Mouse (Mus musculus) neural tube, embryonic 13.5 days (tissue): ENCODE results near the gene Adgrb2. TPM values are rescaled to one million over a fixed set of nuclear protein-coding genes. Genes with fewer than 3 reads are reported as not detected.
A peak's percentile ranks its signal among the peaks of the same experiment; 100 is the strongest.

Source experiments
- ATAC-seq: fragments of 200-750 bp; cut with Nextera tagmentation; 2 replicates; pipeline ENCODE4 v1.8.0; 2017; ENCODE audit warnings: low read depth, mild to moderate bottlenecking, moderate TSS enrichment, moderate library complexity
- H3K27ac ChIP-seq: fragments of 300-500 bp; sonication (generic); replicated peaks from 2 replicates; pipeline ENCODE4 v1.5.1; 2015; ENCODE audit warnings: moderate library complexity, mild to moderate bottlenecking, inconsistent platforms
- H3K27me3 ChIP-seq: fragments of 300-500 bp; sonication (generic); 2 replicates; pipeline ENCODE4 v1.6.1; 2015; ENCODE audit warnings: mild to moderate bottlenecking, inconsistent platforms
- H3K36me3 ChIP-seq: fragments of 300-500 bp; sonication (generic); 2 replicates; pipeline ENCODE4 v1.6.1; 2015; ENCODE audit warnings: mild to moderate bottlenecking, inconsistent platforms
- H3K4me1 ChIP-seq: fragments of 300-500 bp; sonication (generic); replicated peaks from 2 replicates; pipeline ENCODE4 v1.6.1; 2015; ENCODE audit warnings: inconsistent platforms
- H3K4me2 ChIP-seq: fragments of 300-500 bp; sonication (generic); 2 replicates; pipeline ENCODE4 v1.6.1; 2015; ENCODE audit warnings: inconsistent platforms, mild to moderate bottlenecking, moderate library complexity
- H3K4me3 ChIP-seq: fragments of 300-500 bp; sonication (generic); 2 replicates; pipeline ENCODE4 v1.5.1; 2015; ENCODE audit warnings: mild to moderate bottlenecking, inconsistent platforms
- H3K9ac ChIP-seq: fragments of 300-500 bp; sonication (generic); 2 replicates; pipeline ENCODE4 v1.6.1; 2015; ENCODE audit warnings: moderate library complexity, mild to moderate bottlenecking, inconsistent platforms
- H3K9me3 ChIP-seq: fragments of 300-500 bp; sonication (generic); 2 replicates; pipeline ENCODE4 v1.6.1; 2016; ENCODE audit warnings: inconsistent platforms
- WGBS: fragments of 180-500 bp; shearing (Covaris S2); methylation state at CpG from one replicate; pipeline ENCODE4 v1.1.7; 2015; 5-methylcytosine and 5-hydroxymethylcytosine counted together
- polyA plus RNA-seq: library from polyadenylated mRNA; unstranded; fragments of >200 nt; fragmentation: Nextera tagmentation; extraction: Ambion mirVana; gene quantifications from 2 replicates; pipeline ENCODE4 v1.2.1, GENCODE M21; 2015

Adgrb2 gene
- polyA plus RNA-seq, result 8.1 and 9.3 TPM in 2 replicates

DNA sequence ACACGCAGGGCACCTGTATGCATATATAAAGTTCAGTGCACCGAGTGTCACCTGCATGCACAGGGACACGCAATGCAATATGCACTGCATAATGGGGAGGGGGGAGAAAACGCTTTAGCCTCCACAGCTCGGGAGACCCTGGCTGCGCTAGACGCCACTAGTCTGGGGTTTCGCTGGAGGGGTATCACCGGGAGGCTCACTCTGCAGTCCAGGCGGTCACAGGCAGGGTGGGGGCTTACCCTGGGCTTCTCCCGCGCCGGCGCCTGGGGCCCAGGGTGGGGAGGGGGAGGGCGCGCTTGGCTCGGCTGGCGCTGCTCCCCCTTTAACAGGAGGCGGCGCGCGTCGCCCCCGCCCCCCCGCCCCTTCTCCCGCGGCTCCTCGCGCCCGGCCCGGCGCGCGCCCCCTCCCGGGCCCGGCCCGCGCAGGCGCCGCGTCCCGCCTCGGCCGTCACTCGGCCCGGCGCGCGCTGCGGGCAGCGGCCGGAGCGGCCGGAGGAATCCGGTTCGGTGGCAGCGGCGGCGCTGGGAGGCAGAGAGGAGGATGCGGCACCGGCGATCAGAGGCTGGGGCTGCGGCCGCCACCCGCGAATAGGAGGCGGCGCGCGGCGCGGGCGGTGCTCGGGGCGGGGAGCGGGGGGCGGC, at the start of gene Adgrb2:
Gene Adgrb2 (plus strand): TSS at position 450 of the 641 bp plus-strand sequence.
- peaks cover 79% of the 10 kb centered on the region for H3K4me1 ChIP-seq
- H3K4me3 ChIP-seq, result peak within 1 kb of the TSS; percentile 85
- no peaks in the 10 kb centered on the region for H3K36me3 ChIP-seq
- peak within 1 kb of the TSS; percentile 93 for H3K9ac ChIP-seq
- peak within 1 kb of the TSS; percentile 87 for H3K27ac ChIP-seq
- ATAC-seq, result peak; percentile 24; the same call in 1 of the 2 replicates
- H3K4me2 ChIP-seq, result peak within 1 kb of the TSS; percentile 90
- no peaks in the 10 kb centered on the region for H3K9me3 ChIP-seq
- peaks cover 59% of the 10 kb centered on the region for H3K27me3 ChIP-seq
- 1% methylated on average over 38 of the region's 77 CpGs for WGBS

GRCm38 (mm10) chr4:129951359-129951821, 33.3 kb upstream of the Adgrb2 start:
- H3K4me1 ChIP-seq, result 0 out of 2 replicates have a peak, but pooled peaks cover 15% of the 10 kb centered on the region
- H3K9me3 ChIP-seq, result no peaks in the 10 kb centered on the region
- no peak overlapping the region for H3K9ac ChIP-seq
- no peak for ATAC-seq
- H3K4me3 ChIP-seq, result no peak overlapping the region
- 80% methylated on average over 6 of the region's 6 CpGs for WGBS
- H3K27ac ChIP-seq, result no peak overlapping the region
- H3K4me2 ChIP-seq, result no peak overlapping the region
- H3K27me3 ChIP-seq, result peaks cover 6% of the 10 kb centered on the region; the same call in 1 of the 2 replicates
- H3K36me3 ChIP-seq, result no peaks in the 10 kb centered on the region

DNA sequence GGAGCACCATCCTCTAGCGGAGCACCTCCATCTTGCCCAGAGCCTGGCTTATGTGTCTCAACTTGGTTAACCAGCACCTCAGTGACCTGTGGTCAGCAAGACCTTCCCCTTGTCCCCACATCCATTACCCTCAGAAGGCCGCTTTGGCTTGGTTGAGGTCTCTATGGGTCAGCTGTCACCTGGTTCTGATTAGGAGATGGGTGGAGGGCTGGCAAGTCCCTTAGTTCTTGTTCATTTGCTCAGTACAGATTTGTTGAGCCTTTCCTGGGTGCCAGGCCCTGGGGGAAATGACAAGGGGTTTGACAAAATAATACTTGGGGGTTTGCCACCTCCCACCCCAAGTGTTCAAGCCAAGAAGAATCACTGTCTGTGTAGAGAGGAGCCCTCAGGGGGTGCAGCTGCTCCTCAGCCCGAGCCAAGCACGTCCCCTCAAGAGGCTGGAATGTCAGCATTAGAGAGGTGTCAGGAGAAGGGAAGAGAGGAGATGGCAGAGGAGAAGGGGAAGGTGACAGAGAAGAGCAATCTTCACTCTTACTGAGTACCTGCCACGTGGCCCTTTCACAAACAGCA, 32.3 kb upstream of the Adgrb2 start:
- Histone ChIP-seq H3K9me3 (no peaks in the 10 kb centered on the region), H3K36me3 (no peaks in the 10 kb centered on the region), H3K9ac (no peak overlapping the region), H3K4me2 (no peak overlapping the region), H3K27me3 (peaks cover 10% of the 10 kb centered on the region; the same call in 1 of the 2 replicates), H3K4me1 (0 out of 2 replicates have a peak, but pooled peaks cover 15% of the 10 kb centered on the region), H3K27ac (no peak overlapping the region), H3K4me3 (no peak overlapping the region)
- 62% methylated on average over 5 of the region's 5 CpGs for WGBS
- ATAC-seq, result no peak

GRCm38 (mm10) chr4:129954527-129954926, 30.1 kb upstream of the Adgrb2 start:
- Histone ChIP-seq H3K4me1 (peaks cover 15% of the 10 kb centered on the region; the same call in 1 of the 2 replicates), H3K27ac (no peak overlapping the region)
- ATAC-seq, result no peak

DNA sequence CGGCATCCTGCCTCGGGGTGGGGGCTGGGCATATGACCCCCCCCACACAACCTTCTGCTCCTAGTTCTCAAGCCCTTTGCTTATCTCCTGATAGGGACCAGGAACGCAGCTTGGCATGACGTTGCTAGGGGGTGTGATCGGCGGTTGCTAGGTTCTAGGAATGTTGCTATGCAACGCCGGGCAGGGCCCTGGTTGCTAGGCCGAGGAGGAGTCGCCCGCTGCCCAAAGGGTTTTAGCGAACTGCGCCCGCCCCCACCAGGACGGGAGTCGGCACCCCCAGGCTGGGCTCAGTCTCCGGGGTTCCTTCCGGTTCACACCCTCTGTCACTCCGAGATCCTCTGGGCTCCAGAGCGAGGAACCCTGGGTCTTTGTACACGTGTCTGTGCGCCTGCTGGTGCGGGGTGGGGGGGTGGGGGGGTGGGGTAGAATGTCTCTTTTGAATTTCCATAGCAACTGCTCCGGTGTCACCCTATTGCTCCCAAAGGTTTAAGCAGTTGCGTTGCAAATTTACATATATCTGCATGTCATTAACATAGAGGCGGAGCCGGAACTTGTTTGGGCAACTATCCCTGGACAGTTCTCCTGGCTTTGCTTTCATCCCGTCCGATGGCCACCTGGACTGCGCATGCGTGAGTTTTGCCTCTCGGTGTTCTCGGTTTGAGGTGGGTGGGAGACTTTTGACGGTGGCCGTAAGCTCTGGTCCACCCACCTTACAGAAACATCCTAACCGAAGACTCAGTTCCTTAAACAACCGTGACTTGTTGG, 24.3 kb upstream of the Adgrb2 start:
- Histone ChIP-seq H3K4me1 (peaks cover 32% of the 10 kb centered on the region), H3K4me2 (peak overlapping the region; percentile 95), H3K36me3 (no peaks in the 10 kb centered on the region), H3K9me3 (no peaks in the 10 kb centered on the region), H3K9ac (peak overlapping the region; percentile 70), H3K27ac (peak overlapping the region; percentile 79), H3K4me3 (peak overlapping the region; percentile 44), H3K27me3 (0 out of 2 replicates have a peak, but pooled peaks cover 14% of the 10 kb centered on the region)
- WGBS, result under 1% methylated on average over 37 of the region's 37 CpGs
- ATAC-seq, result peak; percentile 85

More at GRCm38 (mm10) chr4:129954527-129954926, 30.1 kb upstream of the Adgrb2 start:
- Histone ChIP-seq H3K4me2 (no peak overlapping the region), H3K9ac (no peak overlapping the region), H3K36me3 (no peaks in the 10 kb centered on the region), H3K4me3 (no peak overlapping the region), H3K27me3 (peaks cover 14% of the 10 kb centered on the region; the same call in 1 of the 2 replicates), H3K9me3 (no peaks in the 10 kb centered on the region)
- 54% methylated on average over 2 of the region's 2 CpGs for WGBS

DNA sequence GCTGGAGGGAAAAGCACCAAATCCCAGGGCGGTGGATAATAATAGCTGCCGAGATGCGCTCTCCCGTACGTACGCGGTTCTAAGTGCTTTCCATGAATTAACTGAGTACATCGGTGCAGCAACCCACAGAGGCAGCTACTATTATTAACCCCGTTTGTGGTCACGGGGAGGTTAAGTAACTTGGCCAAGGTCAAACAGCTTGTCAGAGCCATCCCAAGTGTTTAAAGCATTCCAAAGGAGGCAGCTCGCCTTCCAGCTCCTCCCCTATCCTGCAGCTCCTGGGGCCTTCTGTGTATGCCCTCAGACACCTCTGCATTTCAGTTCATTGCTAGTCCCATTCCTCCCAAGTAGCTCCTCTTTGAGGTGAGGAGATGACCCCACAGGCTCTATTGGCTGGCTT, 19.4 kb upstream of the Adgrb2 start:
- Histone ChIP-seq H3K4me1 (peaks cover 62% of the 10 kb centered on the region), H3K4me3 (no peak overlapping the region), H3K36me3 (no peaks in the 10 kb centered on the region), H3K9ac (no peak overlapping the region), H3K9me3 (no peaks in the 10 kb centered on the region), H3K4me2 (no peak overlapping the region), H3K27ac (peak overlapping the region; percentile 87), H3K27me3 (no peaks in the 10 kb centered on the region)
- WGBS, result 59% methylated on average over 11 of the region's 11 CpGs
- ATAC-seq, result no peak

- peaks cover 60% of the 10 kb centered on the region for H3K4me1 ChIP-seq
- WGBS, result 5% methylated on average over 10 of the region's 10 CpGs
Observed at GRCm38 (mm10) chr4:129966201-129966600, 18.5 kb upstream of the Adgrb2 start.

GRCm38 (mm10) chr4:129967024-129968014, 17.4 kb upstream of the Adgrb2 start:
- 25% methylated on average over 13 of the region's 13 CpGs for WGBS
- Histone ChIP-seq H3K9ac (peak overlapping the region; percentile 22; the same call in 1 of the 2 replicates), H3K36me3 (no peaks in the 10 kb centered on the region), H3K27ac (peak overlapping the region; percentile 87), H3K27me3 (0 out of 2 replicates have a peak, but pooled peaks cover under 1% of the 10 kb centered on the region), H3K4me3 (no peak overlapping the region), H3K9me3 (no peaks in the 10 kb centered on the region), H3K4me2 (peak overlapping the region; percentile 26), H3K4me1 (peaks cover 61% of the 10 kb centered on the region)
- peak; percentile 89 for ATAC-seq

More at GRCm38 (mm10) chr4:129966201-129966600, 18.5 kb upstream of the Adgrb2 start:
- ATAC-seq, result 0 out of 2 replicates have a peak, but pooled peaks have one; percentile 14
- Histone ChIP-seq H3K9me3 (no peaks in the 10 kb centered on the region), H3K36me3 (no peaks in the 10 kb centered on the region), H3K4me3 (no peak overlapping the region), H3K9ac (no peak overlapping the region), H3K27me3 (no peaks in the 10 kb centered on the region), H3K4me2 (peak overlapping the region; percentile 26), H3K27ac (peak overlapping the region; percentile 87)

DNA sequence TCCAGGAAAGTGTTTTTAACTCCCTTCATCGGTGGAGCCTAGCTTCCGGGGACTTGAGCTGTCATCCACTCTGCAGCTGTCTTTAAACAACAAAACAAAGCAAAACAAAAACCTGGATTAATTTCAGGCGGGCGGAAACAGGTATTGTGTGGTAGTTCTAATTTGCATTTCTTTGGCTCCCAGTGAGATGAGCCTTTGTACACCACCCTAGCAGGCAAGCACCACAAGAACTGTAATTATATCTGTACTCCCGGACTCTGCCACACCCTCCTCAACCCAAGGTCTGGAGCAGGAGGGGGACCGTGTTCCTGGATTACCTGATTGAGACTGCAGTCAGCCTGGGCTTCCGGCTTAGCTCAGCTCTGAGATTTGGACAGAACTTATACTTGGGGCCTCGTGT, 14.5 kb upstream of the Adgrb2 start:
- peaks cover 20% of the 10 kb centered on the region for H3K27me3 ChIP-seq
- no peak overlapping the region for H3K4me3 ChIP-seq
- 42% methylated on average over 8 of the region's 8 CpGs for WGBS

DNA sequence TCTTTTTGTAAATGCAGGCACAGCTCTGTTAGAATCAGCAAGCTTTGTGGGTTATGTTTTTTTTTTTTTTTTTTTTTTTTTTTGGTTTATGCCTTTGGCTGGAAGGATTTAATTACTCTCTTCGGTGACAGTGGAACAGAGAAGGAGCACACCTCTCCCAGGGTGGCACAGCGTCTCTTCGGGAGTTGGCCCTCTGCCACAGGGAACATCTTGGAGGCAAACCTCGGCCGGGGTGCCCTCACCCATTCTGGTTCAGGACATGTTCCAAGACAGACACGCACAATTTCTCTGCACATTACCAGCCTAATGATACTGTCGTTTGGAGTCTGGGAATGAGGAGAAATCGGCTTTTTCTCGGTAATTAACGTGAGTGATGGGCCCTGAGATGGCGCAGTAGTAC, 13.8 kb upstream of the Adgrb2 start:
- Histone ChIP-seq H3K4me1 (peaks cover 62% of the 10 kb centered on the region), H3K36me3 (no peaks in the 10 kb centered on the region), H3K27ac (no peak overlapping the region), H3K9ac (no peak overlapping the region), H3K4me3 (no peak overlapping the region), H3K27me3 (peaks cover 27% of the 10 kb centered on the region), H3K4me2 (no peak overlapping the region), H3K9me3 (no peaks in the 10 kb centered on the region)
- no peak for ATAC-seq
- WGBS, result 60% methylated on average over 11 of the region's 11 CpGs

More for the DNA sequence above, 14.5 kb upstream of the Adgrb2 start:
- no peak for ATAC-seq
- Histone ChIP-seq H3K9ac (no peak overlapping the region), H3K27ac (no peak overlapping the region), H3K36me3 (no peaks in the 10 kb centered on the region), H3K4me1 (peaks cover 69% of the 10 kb centered on the region), H3K9me3 (no peaks in the 10 kb centered on the region), H3K4me2 (no peak overlapping the region)

GRCm38 (mm10) chr4:129971989-129972388, 12.7 kb upstream of the Adgrb2 start:
- Histone ChIP-seq H3K27me3 (peaks cover 36% of the 10 kb centered on the region), H3K9me3 (no peaks in the 10 kb centered on the region), H3K4me3 (no peak overlapping the region), H3K9ac (no peak overlapping the region), H3K4me2 (no peak overlapping the region), H3K4me1 (peaks cover 51% of the 10 kb centered on the region), H3K27ac (no peak overlapping the region), H3K36me3 (no peaks in the 10 kb centered on the region)
- no peak for ATAC-seq
- WGBS, result 38% methylated on average over 7 of the region's 7 CpGs
